Mouse (Mus musculus): ENCODE results near the gene Serpina3i. TPM values are rescaled to one million over a fixed set of nuclear protein-coding genes. Genes with fewer than 3 reads are reported as not detected.

Serpina3i gene
- 0.05 and 0.08 TPM in 2 replicates for polyA plus RNA-seq (2012; rRNA removed)

DNA sequence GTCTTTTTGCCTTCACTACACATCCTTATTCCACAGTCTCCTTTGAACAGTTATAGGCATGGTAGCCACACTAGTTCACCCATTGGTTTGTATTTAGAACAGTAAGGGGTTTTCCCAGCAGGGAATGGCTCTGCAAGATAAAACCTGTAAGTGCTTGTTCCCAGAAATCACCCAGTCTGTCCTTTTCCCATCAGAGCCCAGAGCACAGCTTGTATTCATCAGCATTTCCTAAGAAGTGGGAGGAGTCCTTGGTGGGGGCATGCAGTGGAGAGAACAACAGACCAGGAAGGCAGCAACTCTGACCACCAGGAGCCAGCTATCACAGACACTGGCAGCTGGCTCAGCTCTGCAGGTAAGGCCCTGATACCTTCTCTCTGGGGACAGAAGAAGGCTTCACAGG lies at the start of gene Serpina3i:
Serpina3i (plus strand) TSS at position 260 of the 400 bp plus-strand sequence.

DNA sequence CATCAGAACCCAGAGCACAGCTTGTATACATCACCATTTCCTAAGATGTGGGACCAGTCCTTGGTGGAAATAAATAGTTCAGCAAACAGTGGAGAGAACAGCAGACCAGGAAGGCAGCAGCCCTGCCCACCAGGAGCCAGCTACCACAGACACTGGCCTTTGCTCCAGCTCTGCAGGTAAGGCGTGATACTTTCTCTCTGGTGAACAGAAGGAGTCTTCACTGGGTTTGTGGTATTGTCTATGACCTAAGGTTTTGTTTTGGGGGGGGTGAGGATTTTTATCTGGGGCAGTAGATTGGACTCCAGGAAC lies 48.5 kb upstream of the Serpina3i start, which contains the start of gene Serpina3f:
Serpina3f (plus strand) TSS at position 100 of the 309 bp plus-strand sequence.

GRCm38 (mm10) chr12:104235915-104236314 lies 27.0 kb upstream of the Serpina3i start, which contains the start of gene Serpina3g:
Serpina3g (plus strand) TSS chr12:104236245.

GRCm38 (mm10) chr12:104314253-104314652 lies 51.3 kb downstream of the Serpina3i start, which contains the start of gene Serpina3j:
Serpina3j (plus strand) TSS chr12:104314553.

Other genes with a start within 250 kb of the Serpina3i start
- 0.73 and 1.8 TPM in 2 replicates for gene Serpina9, start 249.4 kb upstream of the Serpina3i start, polyA plus RNA-seq (2012; rRNA removed)
- 0.70 and 2.3 TPM in 2 replicates for gene Serpina12, start 218.7 kb upstream of the Serpina3i start, polyA plus RNA-seq (2012; rRNA removed)
- not detected in 2 replicates for gene Serpina5, start 162.0 kb upstream of the Serpina3i start, polyA plus RNA-seq (2012; rRNA removed)
- gene Serpina3a, start 150.4 kb upstream of the Serpina3i start, polyA plus RNA-seq (2012; rRNA removed), result not detected in 2 replicates
- 0.10 TPM in 1 of 2 replicates, not detected in the other for gene Serpina3b, start 135.1 kb upstream of the Serpina3i start, polyA plus RNA-seq (2012; rRNA removed)
- 0.11 and 0.25 TPM in 2 replicates for gene Serpina3c, start 109.3 kb upstream of the Serpina3i start, polyA plus RNA-seq (2012; rRNA removed)
- gene Serpina3f, start 48.6 kb upstream of the Serpina3i start, polyA plus RNA-seq (2012; rRNA removed), result 0.04 and 0.12 TPM in 2 replicates
- 1.2 TPM in 2 replicates for gene Serpina3g, start 26.9 kb upstream of the Serpina3i start, polyA plus RNA-seq (2012; rRNA removed)
- gene Serpina3j, start 51.4 kb downstream of the Serpina3i start, polyA plus RNA-seq (2012; rRNA removed), result not detected in 2 replicates
- 0.50 TPM in 1 of 2 replicates, not detected in the other for gene Serpina3k, start 75.4 kb downstream of the Serpina3i start, polyA plus RNA-seq (2012; rRNA removed)
- 0.03 and 0.08 TPM in 2 replicates for gene Serpina3m, start 75.4 kb downstream of the Serpina3i start, polyA plus RNA-seq (2012; rRNA removed)
- gene Serpina3n, start 143.6 kb downstream of the Serpina3i start, polyA plus RNA-seq (2012; rRNA removed), result 21.8 and 45.8 TPM in 2 replicates
- 0.16 and 1.0 TPM in 2 replicates for gene Gsc, start 210.2 kb downstream of the Serpina3i start, polyA plus RNA-seq (2012; rRNA removed)

Measured in stomach, adult 2 months (tissue).